Mouse (Mus musculus) neural tube, embryonic 13.5 days (tissue): ENCODE data around the gene Jpt1. TPM values are rescaled to one million over a fixed set of nuclear protein-coding genes. Genes with fewer than 3 reads are reported as not detected.
"Not testable (repeated sequence)": the region's sequence is repeated elsewhere in the genome, so short reads cannot be mapped to it uniquely, and the experiment has no call there.

Experiments
- ATAC-seq: fragments of 200-750 bp; cut with Nextera tagmentation; 2 replicates; pipeline ENCODE4 v1.8.0; 2017; ENCODE audit warnings: low read depth, mild to moderate bottlenecking, moderate TSS enrichment, moderate library complexity
- H3K27ac ChIP-seq: fragments of 300-500 bp; sonication (generic); replicated peaks from 2 replicates; pipeline ENCODE4 v1.5.1; 2015; ENCODE audit warnings: moderate library complexity, mild to moderate bottlenecking, inconsistent platforms
- H3K27me3 ChIP-seq: fragments of 300-500 bp; sonication (generic); 2 replicates; pipeline ENCODE4 v1.6.1; 2015; ENCODE audit warnings: mild to moderate bottlenecking, inconsistent platforms
- H3K36me3 ChIP-seq: fragments of 300-500 bp; sonication (generic); 2 replicates; pipeline ENCODE4 v1.6.1; 2015; ENCODE audit warnings: mild to moderate bottlenecking, inconsistent platforms
- H3K4me1 ChIP-seq: fragments of 300-500 bp; sonication (generic); replicated peaks from 2 replicates; pipeline ENCODE4 v1.6.1; 2015; ENCODE audit warnings: inconsistent platforms
- H3K4me2 ChIP-seq: fragments of 300-500 bp; sonication (generic); 2 replicates; pipeline ENCODE4 v1.6.1; 2015; ENCODE audit warnings: inconsistent platforms, mild to moderate bottlenecking, moderate library complexity
- H3K4me3 ChIP-seq: fragments of 300-500 bp; sonication (generic); 2 replicates; pipeline ENCODE4 v1.5.1; 2015; ENCODE audit warnings: mild to moderate bottlenecking, inconsistent platforms
- H3K9ac ChIP-seq: fragments of 300-500 bp; sonication (generic); 2 replicates; pipeline ENCODE4 v1.6.1; 2015; ENCODE audit warnings: moderate library complexity, mild to moderate bottlenecking, inconsistent platforms
- H3K9me3 ChIP-seq: fragments of 300-500 bp; sonication (generic); 2 replicates; pipeline ENCODE4 v1.6.1; 2016; ENCODE audit warnings: inconsistent platforms
- WGBS: fragments of 180-500 bp; shearing (Covaris S2); methylation state at CpG from one replicate; pipeline ENCODE4 v1.1.7; 2015; 5-methylcytosine and 5-hydroxymethylcytosine counted together
- polyA plus RNA-seq: library from polyadenylated mRNA; unstranded; fragments of >200 nt; fragmentation: Nextera tagmentation; extraction: Ambion mirVana; gene quantifications from 2 replicates; pipeline ENCODE4 v1.2.1, GENCODE M21; 2015

The Jpt1 gene
- polyA plus RNA-seq, 1 experiment from 2014 or later, result 1,262 TPM

- H3K9me3 ChIP-seq, result no peaks in the 10 kb centered on the region
- peak overlapping the region; percentile 100 for H3K4me3 ChIP-seq
- H3K9ac ChIP-seq, result peak overlapping the region; percentile 99
- peaks cover 65% of the 10 kb centered on the region for H3K4me1 ChIP-seq
- 54% methylated on average over 5 of the region's 5 CpGs for WGBS
- H3K36me3 ChIP-seq, result 0 out of 2 replicates have a peak, but pooled peaks cover 5% of the 10 kb centered on the region
- no peaks in the 10 kb centered on the region for H3K27me3 ChIP-seq
- H3K4me2 ChIP-seq, result peak overlapping the region; percentile 89
- ATAC-seq, result no peak
- peak overlapping the region; percentile 14; the same call in 1 of the 2 replicates for H3K27ac ChIP-seq
These were observed 3.7 kb downstream of the Jpt1 start for GRCm38 (mm10) chr11:115510507-115510888.

GRCm38 (mm10) chr11:115509773-115510506 lies 4.2 kb downstream of the Jpt1 start:
- H3K4me3 ChIP-seq, result peak overlapping the region; percentile 100
- H3K27ac ChIP-seq, result peak overlapping the region; percentile 50
- peak overlapping the region; percentile 89 for H3K4me2 ChIP-seq
- H3K9ac ChIP-seq, result peak overlapping the region; percentile 99
- H3K4me1 ChIP-seq, result peaks cover 70% of the 10 kb centered on the region
- H3K36me3 ChIP-seq, result 0 out of 2 replicates have a peak, but pooled peaks cover 5% of the 10 kb centered on the region
- no peak for ATAC-seq
- WGBS, result 30% methylated on average over 6 of the region's 6 CpGs
- no peaks in the 10 kb centered on the region for H3K9me3 ChIP-seq
- no peaks in the 10 kb centered on the region for H3K27me3 ChIP-seq

- Histone ChIP-seq H3K4me1 (peaks cover 73% of the 10 kb centered on the region), H3K9me3 (no peaks in the 10 kb centered on the region), H3K27me3 (no peaks in the 10 kb centered on the region), H3K9ac (no peak overlapping the region), H3K4me2 (no peak overlapping the region), H3K36me3 (peaks cover 13% of the 10 kb centered on the region), H3K27ac (no peak overlapping the region), H3K4me3 (no peak overlapping the region)
- no peak for ATAC-seq
- WGBS, result 97% methylated on average over 2 of the region's 2 CpGs
These were observed 6.1 kb downstream of the Jpt1 start for GRCm38 (mm10) chr11:115508061-115508460.

- Histone ChIP-seq H3K36me3 (peaks cover 28% of the 10 kb centered on the region), H3K9ac (no peak overlapping the region), H3K27me3 (no peaks in the 10 kb centered on the region), H3K4me3 (no peak overlapping the region), H3K4me2 (no peak overlapping the region), H3K4me1 (peaks cover 62% of the 10 kb centered on the region), H3K27ac (no peak overlapping the region), H3K9me3 (no peaks in the 10 kb centered on the region)
- 83% methylated on average over 3 of the region's 3 CpGs for WGBS
- no peak for ATAC-seq
These were observed 7.6 kb downstream of the Jpt1 start for GRCm38 (mm10) chr11:115506586-115506985.

- Histone ChIP-seq H3K27ac (no peak overlapping the region), H3K27me3 (no peaks in the 10 kb centered on the region), H3K4me1 (peaks cover 26% of the 10 kb centered on the region), H3K9me3 (no peaks in the 10 kb centered on the region), H3K9ac (no peak overlapping the region), H3K4me3 (no peak overlapping the region), H3K4me2 (no peak overlapping the region), H3K36me3 (peaks cover 66% of the 10 kb centered on the region)
- WGBS, result 97% methylated on average over 6 of the region's 6 CpGs
- no peak for ATAC-seq
These were observed 11.6 kb downstream of the Jpt1 start for GRCm38 (mm10) chr11:115502636-115503035.

GRCm38 (mm10) chr11:115496559-115496958 lies 17.6 kb downstream of the Jpt1 start:
- not testable (repeated sequence) for H3K27me3 ChIP-seq, H3K4me2 ChIP-seq, H3K9ac ChIP-seq, ATAC-seq, H3K9me3 ChIP-seq, H3K4me3 ChIP-seq, H3K27ac ChIP-seq
- Histone ChIP-seq H3K36me3 (peaks cover 48% of the 10 kb centered on the region), H3K4me1 (peaks cover 10% of the 10 kb centered on the region)
- WGBS, result 86% methylated on average over 9 of the region's 9 CpGs

- 47% methylated on average over 6 of the region's 6 CpGs for WGBS
- ATAC-seq, result no peak
- Histone ChIP-seq H3K9me3 (no peaks in the 10 kb centered on the region), H3K27ac (peak overlapping the region; percentile 88), H3K27me3 (no peaks in the 10 kb centered on the region), H3K9ac (peak overlapping the region; percentile 81), H3K4me2 (peak overlapping the region; percentile 64), H3K4me1 (peaks cover 22% of the 10 kb centered on the region), H3K36me3 (peaks cover 26% of the 10 kb centered on the region), H3K4me3 (peak overlapping the region; percentile 70)
These were observed 21.8 kb downstream of the Jpt1 start for GRCm38 (mm10) chr11:115492387-115492786.

- Histone ChIP-seq H3K4me2 (peak within 1 kb of the TSS; percentile 64), H3K27me3 (no peaks in the 10 kb centered on the region), H3K4me1 (peaks cover 22% of the 10 kb centered on the region), H3K4me3 (peak within 1 kb of the TSS; percentile 70), H3K9me3 (no peaks in the 10 kb centered on the region), H3K36me3 (0 out of 2 replicates have a peak, but pooled peaks cover 18% of the 10 kb centered on the region), H3K27ac (peak within 1 kb of the TSS; percentile 88), H3K9ac (peak within 1 kb of the TSS; percentile 81)
- ATAC-seq, result peak; percentile 94
- under 1% methylated on average over 43 of the region's 43 CpGs for WGBS
These were observed 22.7 kb downstream of the Jpt1 start, which contains the start of gene Nt5c for GRCm38 (mm10) chr11:115491356-115492083. Gene Nt5c (minus strand): TSS chr11:115491862.

- Histone ChIP-seq H3K9ac (peak overlapping the region; percentile 81), H3K27me3 (no peaks in the 10 kb centered on the region), H3K4me2 (peak overlapping the region; percentile 64), H3K4me1 (peaks cover 22% of the 10 kb centered on the region), H3K36me3 (0 out of 2 replicates have a peak, but pooled peaks cover 18% of the 10 kb centered on the region), H3K27ac (peak overlapping the region; percentile 88), H3K9me3 (no peaks in the 10 kb centered on the region), H3K4me3 (peak overlapping the region; percentile 70)
- ATAC-seq, result peak; percentile 52
- WGBS, result 30% methylated on average over 25 of the region's 25 CpGs
These were observed 23.5 kb downstream of the Jpt1 start for GRCm38 (mm10) chr11:115490441-115491355.

GRCm38 (mm10) chr11:115488551-115489104 lies 25.6 kb downstream of the Jpt1 start:
- H3K4me3 ChIP-seq, result no peak overlapping the region
- 0 out of 2 replicates have a peak overlapping the region, but pooled peaks have one; percentile 3 for H3K9ac ChIP-seq
- no peaks in the 10 kb centered on the region for H3K9me3 ChIP-seq
- H3K4me1 ChIP-seq, result peaks cover 23% of the 10 kb centered on the region
- no peak overlapping the region for H3K27ac ChIP-seq
- no peaks in the 10 kb centered on the region for H3K27me3 ChIP-seq
- 88% methylated on average over 19 of the region's 19 CpGs for WGBS
- H3K36me3 ChIP-seq, result 0 out of 2 replicates have a peak, but pooled peaks cover 24% of the 10 kb centered on the region
- no peak for ATAC-seq
- H3K4me2 ChIP-seq, result no peak overlapping the region

- WGBS, result 52% methylated on average over 12 of the region's 12 CpGs
- 0 out of 2 replicates have a peak overlapping the region, but pooled peaks have one; percentile 5 for H3K9ac ChIP-seq
- no peak overlapping the region for H3K27ac ChIP-seq
- H3K4me1 ChIP-seq, result peaks cover 7% of the 10 kb centered on the region; the same call in 1 of the 2 replicates
- no peaks in the 10 kb centered on the region for H3K9me3 ChIP-seq
- H3K36me3 ChIP-seq, result peaks cover 30% of the 10 kb centered on the region; the same call in 1 of the 2 replicates
- no peak overlapping the region for H3K4me2 ChIP-seq
- no peaks in the 10 kb centered on the region for H3K27me3 ChIP-seq
- ATAC-seq, result no peak
- H3K4me3 ChIP-seq, result no peak overlapping the region
These were observed 29.0 kb downstream of the Jpt1 start for GRCm38 (mm10) chr11:115485155-115485554.
